Mouse (Mus musculus) urinary bladder, postnatal 14 days (tissue): Measurements from ENCODE around the gene Hhex.

Experiments
- DNase-seq: peaks from one replicate; pipeline ENCODE4 v3.0.0; 2021; ENCODE audit warnings: low spot score

Gene Hhex

GRCm38 (mm10) chr19:37449246-37449645 is 14.6 kb downstream of the Hhex start:
- DNase-seq: no peak

- no peak for DNase-seq
Observed at GRCm38 (mm10) chr19:37455528-37455927, 20.9 kb downstream of the Hhex start.

DNA sequence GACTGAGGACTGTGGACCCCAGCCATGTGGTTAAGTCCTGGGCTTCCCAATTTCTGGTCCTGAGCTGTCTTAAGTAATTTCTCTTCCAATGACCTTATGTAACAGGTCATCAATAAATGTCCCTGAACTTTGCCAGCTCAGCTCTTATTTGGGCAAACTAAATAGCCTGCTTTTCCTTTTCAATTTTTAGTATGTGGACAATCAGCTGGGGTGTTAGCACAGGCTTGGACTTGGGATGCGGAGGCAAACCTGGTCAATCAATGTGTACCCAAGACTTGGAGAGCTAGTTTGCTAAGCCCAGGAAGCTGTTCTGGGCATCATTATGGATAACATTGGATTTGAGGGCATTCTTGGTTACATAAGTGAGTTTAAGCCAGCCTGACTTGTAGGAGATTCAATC is 21.4 kb downstream of the Hhex start:
- DNase-seq: no peak

GRCm38 (mm10) chr19:37458013-37458412 is 23.4 kb downstream of the Hhex start:
- no peak for DNase-seq

- no peak for DNase-seq
Observed at GRCm38 (mm10) chr19:37466403-37466802, 31.8 kb downstream of the Hhex start.

DNA sequence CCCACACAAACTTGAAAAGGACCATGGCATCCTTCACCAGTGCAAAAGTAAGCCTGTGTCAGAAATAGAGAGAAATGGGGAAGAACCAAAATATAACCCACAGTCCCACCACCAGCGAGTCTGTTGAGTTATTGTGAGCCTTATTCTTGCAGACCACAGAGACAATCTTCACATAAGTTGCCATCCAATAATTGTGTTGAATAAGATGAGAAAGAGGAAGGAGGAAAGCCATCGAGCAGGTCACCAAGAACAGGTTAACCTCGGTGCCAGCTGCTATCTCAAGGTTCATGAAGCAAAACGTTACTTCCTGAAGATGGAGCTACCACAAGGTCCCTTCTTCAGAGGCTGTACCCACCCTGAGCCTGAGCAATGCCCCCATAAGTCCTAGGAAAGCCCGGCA is 32.4 kb downstream of the Hhex start:
- no peak for DNase-seq

GRCm38 (mm10) chr19:37468841-37469566 is 34.4 kb downstream of the Hhex start:
- no peak for DNase-seq

DNA sequence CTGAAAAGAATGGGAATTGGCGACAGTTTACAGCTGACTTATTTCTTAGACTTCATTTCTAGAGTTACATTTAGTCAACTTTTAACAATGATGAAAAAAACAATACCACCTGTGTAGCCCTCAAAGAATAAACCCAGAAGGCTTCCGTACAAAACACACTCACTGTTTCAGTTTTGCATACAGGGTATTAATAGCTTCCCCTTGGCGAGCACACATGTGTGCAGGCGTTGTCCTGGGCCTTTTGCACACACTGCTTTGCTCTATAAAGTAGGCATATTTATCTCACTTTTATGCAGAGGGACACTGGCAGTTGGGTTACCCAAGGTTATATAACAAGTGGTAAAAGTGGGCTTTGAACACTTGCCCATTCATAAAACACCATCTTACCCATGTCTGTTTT is 37.1 kb downstream of the Hhex start:
- no peak for DNase-seq

- no peak for DNase-seq
Observed at GRCm38 (mm10) chr19:37472589-37472988, 38.0 kb downstream of the Hhex start.

- DNase-seq: no peak
Observed at GRCm38 (mm10) chr19:37481704-37482103, 47.1 kb downstream of the Hhex start.

- no peak for DNase-seq
Observed at GRCm38 (mm10) chr19:37482556-37483187, 48.1 kb downstream of the Hhex start.

GRCm38 (mm10) chr19:37484787-37485186 is 50.2 kb downstream of the Hhex start:
- no peak for DNase-seq

DNA sequence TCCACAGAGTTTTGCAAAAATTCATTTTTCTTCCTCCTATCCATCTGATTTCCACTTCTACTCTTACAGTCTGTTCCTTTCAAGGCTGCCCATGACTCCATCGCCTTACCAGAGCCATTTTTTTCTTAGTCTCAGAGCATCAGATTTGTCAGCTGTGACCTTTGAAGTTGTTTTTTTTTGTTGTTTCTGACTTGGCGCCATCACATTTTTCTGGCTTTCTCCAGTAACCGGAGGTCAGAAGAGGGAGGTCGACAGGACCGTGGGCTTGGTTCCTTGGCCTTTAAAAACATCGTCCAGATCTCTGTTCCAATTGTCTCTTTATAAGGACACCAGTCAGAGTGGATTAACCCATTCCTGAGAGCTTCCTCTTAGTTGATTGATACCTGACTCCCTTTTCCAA is 52.2 kb downstream of the Hhex start:
- no peak for DNase-seq

DNA sequence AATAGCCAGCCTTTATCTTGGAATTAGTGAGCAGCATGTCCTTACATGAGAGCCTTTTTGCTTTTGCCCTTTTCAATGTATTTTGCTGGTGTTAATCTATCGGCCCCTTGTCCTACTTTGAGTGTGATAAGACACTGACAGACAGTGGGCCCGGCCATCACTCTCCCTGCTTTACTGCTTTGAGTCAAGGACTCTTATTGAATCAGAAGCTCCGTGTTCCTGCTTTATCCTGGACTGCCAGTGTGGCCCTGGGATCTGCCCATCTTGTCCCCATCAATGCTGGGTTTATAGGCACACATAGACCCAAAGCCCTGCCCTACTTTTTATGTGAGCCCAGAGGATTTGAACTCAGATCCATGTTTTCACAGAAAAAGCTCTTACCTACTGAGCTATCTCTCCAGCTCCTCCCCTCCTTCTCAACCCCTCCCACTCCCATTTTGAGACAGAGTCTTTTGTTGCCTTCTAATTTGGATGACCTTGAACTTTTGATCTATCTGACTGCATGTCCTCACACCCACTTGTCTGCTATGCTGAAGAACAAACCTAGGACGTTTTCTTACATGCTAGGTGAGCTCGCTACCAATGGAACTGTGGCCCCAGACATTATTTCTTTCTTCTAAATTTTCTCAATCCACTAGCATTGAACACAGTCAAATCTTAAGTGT is 53.3 kb downstream of the Hhex start:
- DNase-seq: no peak

GRCm38 (mm10) chr19:37488608-37489262 is 54.1 kb downstream of the Hhex start:
- no peak for DNase-seq
